Comparison of ENCODE assay signal across 26 mouse cellular contexts in genomic region chr4:48610251-48610650, GRCm38 (mm10). TPM values are rescaled to one million over a fixed set of nuclear protein-coding genes. Genes with fewer than 3 reads are reported as not detected.
"Had no signal": no experiment of that assay in that cellular context is flagged by ENCODE, and none has a peak within 500 bp of the region (broad histone marks: within the 10 kb centered on the region; RNA-seq: fewer than 3 reads in every experiment).

No protein-coding gene starts in this region.

- H3K27me3 ChIP-seq: heart, embryonic 13.5 days; heart, embryonic 15.5 days; hindbrain, embryonic 13.5 days; hindbrain, embryonic 15.5 days; kidney, embryonic 15.5 days; limb, embryonic 13.5 days; limb, embryonic 15.5 days; liver, embryonic 12.5 days had no signal

- DNase-seq: gastrocnemius, postnatal 14 days; gastrocnemius, postnatal 36 days; heart, adult 18-20 months; heart, postnatal 14 days; heart, postnatal 36 days; kidney, adult 11 months; kidney, adult 2 months; kidney, adult 9 months; kidney, postnatal 14 days; kidney, postnatal 36 days; layer of hippocampus, postnatal 36 days; left cerebral cortex, postnatal 4 days had no signal

- H3K27ac ChIP-seq: heart, embryonic 13.5 days; heart, embryonic 15.5 days; hindbrain, embryonic 13.5 days; hindbrain, embryonic 15.5 days; hindbrain, postnatal 0 days; kidney, embryonic 15.5 days; kidney, postnatal 0 days; limb, embryonic 13.5 days; limb, embryonic 15.5 days; liver, embryonic 12.5 days; liver, embryonic 14.5 days had no signal

- H3K36me3 ChIP-seq: heart, embryonic 15.5 days; liver, embryonic 12.5 days had no signal

- H3K9me3 ChIP-seq: heart, embryonic 13.5 days; heart, embryonic 15.5 days; hindbrain, embryonic 13.5 days; hindbrain, embryonic 15.5 days; kidney, embryonic 15.5 days; limb, embryonic 13.5 days; limb, embryonic 15.5 days; liver, embryonic 12.5 days had no signal

- H3K4me3 ChIP-seq: heart, embryonic 13.5 days; heart, embryonic 15.5 days; hindbrain, embryonic 13.5 days; hindbrain, embryonic 15.5 days; kidney, embryonic 15.5 days; limb, embryonic 13.5 days; limb, embryonic 15.5 days; liver, embryonic 12.5 days had no signal

- H3K4me1 ChIP-seq: heart, embryonic 15.5 days; kidney, embryonic 15.5 days; limb, embryonic 13.5 days; limb, embryonic 15.5 days; liver, embryonic 12.5 days had no signal

RNA-seq across cellular contexts. Expression of gene Tmeff1, which starts 25.3 kb away (rescaled TPM):
- polyA plus RNA-seq: liver, adult 2 months had no signal

RNA-seq across cellular contexts. Expression of gene Cavin4, which starts 53.1 kb away (rescaled TPM):
- total RNA-seq: hematopoietic stem cell, adult 5-6 weeks; liver, adult 2 months had no signal
- polyA plus RNA-seq: large intestine, adult 2 months; liver, adult 2 months had no signal
